Mouse (Mus musculus) E14TG2a.4 (cell line): Measurements from ENCODE around the gene Xpnpep2.

Experiments
- H3K27me3 ChIP-seq: 2 replicates; pipeline ENCODE4 v1.6.1; 2014; ENCODE audit warnings: low read length, control low read depth; ENCODE audit not compliant: insufficient read depth
- H3K36me3 ChIP-seq: 2 replicates; pipeline ENCODE4 v1.6.1; 2014; ENCODE audit warnings: low read length, control low read depth; ENCODE audit not compliant: insufficient read depth
- H3K4me1 ChIP-seq: replicated peaks from 2 replicates; pipeline ENCODE4 v1.6.1; 2014; ENCODE audit warnings: low read depth, low read length, control low read depth
- H3K4me3 ChIP-seq: replicated peaks from 2 replicates; pipeline ENCODE4 v1.5.1; 2014; ENCODE audit warnings: mild to moderate bottlenecking, low read length
- H3K9me3 ChIP-seq: 2 replicates; pipeline ENCODE4 v1.6.1; 2014; ENCODE audit warnings: low read length, control low read depth
- CTCF ChIP-seq: conservative IDR thresholded peaks from 2 replicates; pipeline ENCODE4 v1.5.1; 2014; ENCODE audit warnings: low read length
- NANOG ChIP-seq: IDR thresholded peaks from 2 replicates; pipeline ENCODE4 v1.6.1; 2014; ENCODE audit warnings: borderline replicate concordance, low read length, mixed read lengths
- POU5F1 ChIP-seq: IDR thresholded peaks from 2 replicates; pipeline ENCODE4 v1.6.1; 2014; ENCODE audit warnings: low read length, borderline replicate concordance

Xpnpep2 gene

DNA sequence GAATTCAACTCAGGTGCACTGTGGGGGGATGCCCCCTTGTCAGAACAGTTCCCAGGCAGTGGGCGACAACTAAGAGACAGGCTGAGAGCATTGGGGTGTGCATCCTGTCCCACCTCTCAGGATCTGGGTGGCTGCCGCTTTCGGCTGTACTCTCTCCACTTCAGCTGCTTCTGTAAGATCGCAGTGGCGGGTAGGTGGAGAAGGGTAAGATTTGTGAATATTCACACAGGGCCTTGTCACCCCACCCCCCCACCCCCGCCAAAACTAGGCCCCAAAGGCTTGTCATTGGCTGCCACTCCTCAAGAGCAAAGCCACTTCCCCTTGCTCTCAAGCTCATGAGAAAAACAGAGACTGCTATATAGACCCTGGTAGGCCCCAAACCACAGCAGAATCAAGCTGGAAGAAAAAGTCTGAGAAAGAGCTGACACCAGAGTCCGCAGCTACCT is 39.2 kb downstream of the Xpnpep2 start:
- Histone ChIP-seq H3K27me3 (no peaks in the 10 kb centered on the region), H3K4me3 (no peak overlapping the region), H3K36me3 (no peaks in the 10 kb centered on the region), H3K4me1 (peaks cover 29% of the 10 kb centered on the region), H3K9me3 (no peaks in the 10 kb centered on the region)
- TF ChIP-seq NANOG (no peak), CTCF (no peak), POU5F1 (no peak)

DNA sequence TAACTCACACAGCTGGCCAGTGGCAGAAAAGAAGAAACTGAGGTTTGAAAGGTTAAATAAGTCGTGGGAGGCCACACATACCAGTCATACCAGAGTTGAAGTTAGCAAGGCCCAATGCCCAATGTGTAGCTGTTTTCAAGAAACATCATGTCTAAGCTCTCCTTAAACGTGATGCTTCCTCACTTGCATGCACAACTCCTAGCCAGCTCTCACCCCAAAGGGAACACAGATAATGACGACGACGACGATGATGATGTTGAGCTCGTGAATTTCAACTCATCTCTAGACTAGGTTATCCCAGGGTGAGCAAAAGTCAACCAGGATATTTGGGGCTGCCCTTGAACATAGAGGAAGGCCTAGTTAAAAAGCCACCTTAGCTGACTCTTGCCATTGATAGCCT is 43.6 kb downstream of the Xpnpep2 start:
- Histone ChIP-seq H3K4me1 (peaks cover 33% of the 10 kb centered on the region), H3K27me3 (no peaks in the 10 kb centered on the region), H3K9me3 (no peaks in the 10 kb centered on the region), H3K36me3 (no peaks in the 10 kb centered on the region), H3K4me3 (no peak overlapping the region)
- no peak for TF ChIP-seq POU5F1
- TF ChIP-seq NANOG, result no peak
- no peak for TF ChIP-seq CTCF

DNA sequence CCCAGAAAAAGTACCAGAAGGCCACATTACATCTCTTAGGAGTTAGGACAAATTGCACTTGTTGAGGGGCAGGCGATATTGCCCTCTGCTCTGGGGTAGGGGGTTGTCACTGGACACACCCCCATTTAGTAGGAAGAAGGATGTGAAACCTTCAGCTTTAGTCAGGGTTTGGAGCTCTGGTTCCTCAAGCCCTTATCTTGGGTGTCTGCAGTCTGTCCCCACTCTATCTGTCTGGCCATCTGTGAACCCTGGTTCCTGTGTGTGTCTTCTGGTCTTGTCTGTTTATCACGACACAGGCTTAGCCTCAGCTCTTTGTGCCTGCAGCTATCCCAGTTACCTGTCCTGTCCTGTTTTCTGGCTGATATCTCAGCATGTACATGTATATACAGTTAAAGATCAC is 44.9 kb downstream of the Xpnpep2 start:
- no peaks in the 10 kb centered on the region for H3K9me3 ChIP-seq
- no peaks in the 10 kb centered on the region for H3K36me3 ChIP-seq
- H3K27me3 ChIP-seq, result no peaks in the 10 kb centered on the region
- TF ChIP-seq CTCF (no peak), POU5F1 (no peak), NANOG (no peak)
- H3K4me1 ChIP-seq, result peaks cover 31% of the 10 kb centered on the region
- H3K4me3 ChIP-seq, result no peak overlapping the region

DNA sequence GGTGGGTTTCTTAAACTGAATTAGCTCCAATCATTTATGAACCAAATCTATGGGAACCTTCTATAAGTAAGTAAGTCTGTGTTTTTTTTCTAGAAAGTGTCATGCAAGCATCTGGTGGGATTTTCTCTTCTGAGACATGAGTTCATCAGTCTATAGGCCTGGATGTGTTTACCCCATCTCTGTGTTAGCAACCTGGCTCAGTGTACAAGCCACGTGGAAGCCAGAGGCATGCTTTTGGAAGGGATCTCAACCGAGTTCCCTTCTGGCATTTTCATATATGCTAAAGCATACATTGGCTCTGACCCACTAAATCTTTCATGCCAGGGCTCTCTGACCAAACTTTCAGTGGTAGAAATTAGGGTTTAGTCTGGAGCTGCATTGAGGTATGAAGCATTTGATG is 45.4 kb downstream of the Xpnpep2 start:
- Histone ChIP-seq H3K27me3 (no peaks in the 10 kb centered on the region), H3K4me3 (no peak overlapping the region), H3K36me3 (no peaks in the 10 kb centered on the region), H3K4me1 (peaks cover 31% of the 10 kb centered on the region), H3K9me3 (no peaks in the 10 kb centered on the region)
- TF ChIP-seq POU5F1, result no peak

DNA sequence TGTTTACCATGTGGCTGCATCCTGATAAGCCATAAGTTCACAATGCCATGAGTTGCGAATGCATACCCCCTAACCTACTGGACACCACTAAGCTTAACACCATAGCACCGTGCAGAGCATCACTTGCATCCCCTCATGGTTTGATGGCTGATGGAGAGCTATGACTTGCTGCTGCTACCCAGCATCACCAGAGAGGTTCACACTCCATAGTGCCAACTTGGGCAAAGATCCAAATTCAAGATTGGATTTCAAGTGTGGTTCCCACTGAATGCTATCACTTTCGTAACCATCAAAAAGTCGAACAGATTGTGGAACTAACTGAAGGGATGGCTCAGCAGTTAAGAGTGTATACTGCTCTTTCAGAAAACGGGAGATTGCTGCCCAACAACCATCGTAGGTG is 47.0 kb downstream of the Xpnpep2 start:
- H3K9me3 ChIP-seq, result no peaks in the 10 kb centered on the region
- peaks cover 35% of the 10 kb centered on the region for H3K4me1 ChIP-seq
- TF ChIP-seq CTCF (no peak), POU5F1 (no peak), NANOG (no peak)
- no peaks in the 10 kb centered on the region for H3K36me3 ChIP-seq
- no peaks in the 10 kb centered on the region for H3K27me3 ChIP-seq
- H3K4me3 ChIP-seq, result no peak overlapping the region

DNA sequence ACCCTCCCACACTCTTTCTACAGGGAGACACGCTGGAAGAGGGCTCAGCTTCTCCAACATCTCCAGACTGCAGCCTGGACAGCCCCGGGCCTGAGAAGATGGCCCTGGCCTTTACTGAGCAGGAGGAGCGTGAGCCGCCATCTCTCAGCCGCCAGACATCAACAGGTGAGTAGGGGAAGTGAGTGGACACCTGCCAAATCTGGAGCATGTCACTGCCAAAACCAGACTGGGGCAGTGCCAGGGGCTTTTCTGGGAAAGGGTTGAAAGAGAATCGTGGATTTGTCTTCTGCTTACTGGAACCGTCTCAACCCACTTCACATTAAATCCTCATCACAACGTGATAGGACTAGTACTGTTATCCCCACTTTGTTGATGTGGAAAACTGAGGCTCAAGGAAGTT is 48.9 kb downstream of the Xpnpep2 start:
- Histone ChIP-seq H3K9me3 (no peaks in the 10 kb centered on the region), H3K4me1 (peaks cover 24% of the 10 kb centered on the region), H3K27me3 (no peaks in the 10 kb centered on the region), H3K36me3 (no peaks in the 10 kb centered on the region), H3K4me3 (no peak overlapping the region)
- TF ChIP-seq POU5F1 (no peak), NANOG (no peak), CTCF (no peak)

DNA sequence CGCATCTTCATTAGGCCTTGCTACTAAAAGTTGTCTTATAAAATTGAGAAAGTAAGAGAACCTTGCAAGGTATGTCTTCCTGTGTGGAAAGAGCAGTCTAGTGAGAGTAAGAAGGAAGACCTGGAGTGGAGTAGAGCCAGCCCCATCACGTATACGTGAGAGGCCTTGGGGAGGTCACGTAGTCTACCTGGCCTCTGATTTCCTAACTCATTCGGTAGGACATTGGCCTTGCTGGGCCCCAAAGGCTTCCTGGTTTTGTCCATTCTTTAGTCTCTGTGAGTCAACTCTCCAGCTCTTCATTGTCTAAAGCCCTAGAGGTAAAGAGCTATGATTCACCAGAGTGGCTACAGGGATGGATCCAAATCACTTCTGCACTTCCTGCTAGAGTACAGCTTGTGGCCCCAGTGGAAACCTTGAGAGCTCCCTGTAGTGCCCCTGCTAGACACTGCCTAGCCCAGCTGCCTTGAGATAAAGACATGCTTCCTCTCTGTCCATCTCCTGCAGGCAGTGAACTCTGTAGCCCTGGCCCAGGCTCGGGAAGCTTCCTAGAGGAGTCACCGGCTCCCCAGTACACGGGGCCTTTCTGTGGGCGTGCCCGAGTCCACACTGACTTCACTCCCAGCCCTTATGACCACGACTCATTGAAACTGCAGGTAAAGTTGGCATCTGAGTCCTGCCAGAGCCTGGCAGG is 49.8 kb downstream of the Xpnpep2 start:
- TF ChIP-seq NANOG (no peak), POU5F1 (no peak), CTCF (no peak)
- H3K4me3 ChIP-seq, result no peak overlapping the region
- H3K4me1 ChIP-seq, result peaks cover 14% of the 10 kb centered on the region
- no peaks in the 10 kb centered on the region for H3K9me3 ChIP-seq
- no peaks in the 10 kb centered on the region for H3K36me3 ChIP-seq
- H3K27me3 ChIP-seq, result no peaks in the 10 kb centered on the region

DNA sequence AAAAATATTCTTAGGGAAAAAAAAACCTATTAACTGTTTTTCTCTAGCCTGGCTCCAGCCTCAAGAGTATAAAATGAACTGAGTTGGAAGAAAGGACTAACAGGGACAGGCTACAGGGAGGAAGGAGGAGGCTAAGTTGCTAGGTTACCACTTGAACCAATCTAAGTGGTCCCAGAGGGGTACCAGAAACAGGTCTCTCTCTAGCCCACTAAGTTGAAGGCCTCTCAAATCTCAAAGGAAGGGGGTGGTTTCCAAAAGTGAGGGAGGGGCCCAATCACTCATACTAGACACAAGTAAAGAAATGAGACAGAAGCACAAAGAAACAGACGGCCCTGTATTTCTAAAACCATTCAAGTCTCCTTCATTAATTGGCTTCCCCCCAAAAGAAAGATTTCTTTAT is 61.4 kb downstream of the Xpnpep2 start:
- no peaks in the 10 kb centered on the region for H3K27me3 ChIP-seq
- no peak for TF ChIP-seq NANOG
- TF ChIP-seq CTCF, result no peak
- TF ChIP-seq POU5F1, result no peak
- H3K36me3 ChIP-seq, result peaks cover 7% of the 10 kb centered on the region; the same call in 1 of the 2 replicates
- no peak overlapping the region for H3K4me3 ChIP-seq
- no peaks in the 10 kb centered on the region for H3K9me3 ChIP-seq
- H3K4me1 ChIP-seq, result no peaks in the 10 kb centered on the region

DNA sequence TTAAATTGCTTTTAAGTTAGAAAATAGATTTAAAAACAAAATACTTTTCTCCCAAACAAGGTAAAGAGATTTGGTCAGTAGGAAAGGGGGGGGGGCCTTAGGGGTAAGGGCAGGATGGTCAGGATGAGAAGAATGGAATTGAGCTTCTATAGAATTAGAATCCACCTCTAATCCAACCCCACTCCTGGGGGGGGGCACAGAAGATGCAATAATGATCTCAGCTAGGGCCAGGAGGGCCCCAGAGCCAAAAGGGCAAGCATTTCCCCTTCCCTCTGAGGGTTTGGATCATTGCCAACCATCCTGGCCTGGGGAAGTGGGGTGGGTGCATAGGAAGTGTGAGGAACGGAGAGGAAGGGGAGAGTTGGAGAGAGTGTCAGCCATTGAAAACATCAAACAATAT is 61.8 kb downstream of the Xpnpep2 start:
- Histone ChIP-seq H3K27me3 (no peaks in the 10 kb centered on the region), H3K36me3 (peaks cover 11% of the 10 kb centered on the region), H3K4me3 (no peak overlapping the region), H3K9me3 (no peaks in the 10 kb centered on the region), H3K4me1 (no peaks in the 10 kb centered on the region)
- TF ChIP-seq NANOG, result no peak
- TF ChIP-seq CTCF, result no peak
- no peak for TF ChIP-seq POU5F1
